Mouse (Mus musculus) liver, adult 10 weeks (tissue): Measurements from ENCODE around the gene Abat. TPM values are rescaled to one million over a fixed set of nuclear protein-coding genes. Genes with fewer than 3 reads are reported as not detected.

Source experiments
- polyA plus RNA-seq: library from polyadenylated mRNA; stranded (reverse); fragments of 350-450 nt; fragmentation: Illumina TruSeq; extraction: RNeasy Lipid Tissue Mini Kit (QIAGEN cat#74804); gene quantifications from one replicate; pipeline ENCODE4 v1.2.3, GENCODE M21; 2014; ENCODE audit warnings: low read depth, low replicate concordance

The Abat gene
- 220 TPM for polyA plus RNA-seq

GRCm38 (mm10) chr16:8513236-8513906 lies at the start of gene Abat:
Gene Abat, plus strand, starts transcription at chr16:8513429.

GRCm38 (mm10) chr16:8470603-8471481 lies 42.4 kb upstream of the Abat start, which contains the start of gene Mettl22:
Gene Mettl22, plus strand, starts transcription at chr16:8470788.

GRCm38 (mm10) chr16:8637217-8638051 lies 124.2 kb downstream of the Abat start, which contains the start of the genes Pmm2 and Tmem186:
Gene Pmm2, plus strand, starts transcription at chr16:8637674.
Gene Tmem186, minus strand, starts transcription at chr16:8637712.

Other genes with a start within 250 kb of the Abat start
- not detected for gene Tmem114, start 88.3 kb upstream of the Abat start, polyA plus RNA-seq
- gene Mettl22, start 42.6 kb upstream of the Abat start, polyA plus RNA-seq: 1.3 TPM
- gene Pmm2, start 124.2 kb downstream of the Abat start, polyA plus RNA-seq: 107 TPM
- 3.8 TPM for gene Tmem186, start 124.3 kb downstream of the Abat start, polyA plus RNA-seq
- gene Carhsp1, start 158.7 kb downstream of the Abat start, polyA plus RNA-seq: 27.2 TPM
- gene Gm5767, start 167.3 kb downstream of the Abat start, polyA plus RNA-seq: not detected